Mouse (Mus musculus): ENCODE results near the gene Ncaph.
"Not testable (repeated sequence)": the region's sequence is repeated elsewhere in the genome, so short reads cannot be mapped to it uniquely, and the experiment has no call there.

Gene Ncaph

DNA sequence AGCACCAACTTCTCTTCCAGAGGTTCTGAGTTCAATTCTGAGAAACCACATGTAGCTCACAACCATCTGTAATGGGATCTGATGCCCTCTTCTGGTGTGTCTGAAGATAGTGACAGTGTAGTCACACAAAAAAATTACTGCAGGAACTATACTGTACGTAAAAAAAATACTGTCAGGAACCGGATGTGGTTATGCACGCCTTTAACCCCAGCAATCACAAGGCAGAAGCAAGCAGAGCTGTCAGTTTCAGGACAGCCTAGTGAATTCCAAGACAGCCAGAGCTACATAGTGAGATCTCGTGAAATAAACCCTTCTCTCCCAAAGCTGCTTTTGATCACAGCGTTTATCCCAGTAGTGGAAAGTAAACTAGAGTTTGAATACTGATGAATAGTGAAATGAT is 47.5 kb downstream of the Ncaph start:
- no peak for DNase-seq (ENCODE audit: low spot score)

- DNase-seq (ENCODE audit: low spot score) = no peak
Observed at GRCm38 (mm10) chr2:127080591-127081218, 53.0 kb downstream of the Ncaph start.

- no peak for DNase-seq (ENCODE audit: low spot score)
Observed at GRCm38 (mm10) chr2:127079881-127080590, 53.7 kb downstream of the Ncaph start.

DNA sequence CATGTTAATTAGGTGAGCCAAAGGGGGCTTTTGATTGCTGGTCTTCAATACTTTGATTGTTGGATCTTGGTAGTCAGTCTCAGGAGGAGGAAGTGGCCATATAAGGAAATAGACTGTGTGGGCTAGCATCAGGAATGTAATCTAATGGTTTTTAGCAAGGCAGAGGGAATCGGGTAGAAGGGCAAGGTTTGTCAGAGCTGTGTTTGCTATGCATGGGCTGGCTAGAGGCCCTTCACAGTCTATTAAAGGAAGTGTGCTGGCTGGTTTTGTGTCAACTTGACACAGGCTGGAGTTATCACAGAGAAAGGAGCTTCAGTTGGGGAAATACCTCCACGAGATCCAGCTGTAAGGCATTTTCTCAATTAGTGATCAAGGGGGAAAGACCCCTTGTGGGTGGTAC is 54.7 kb downstream of the Ncaph start:
- DNase-seq (ENCODE audit: low spot score) = not testable (repeated sequence)

DNA sequence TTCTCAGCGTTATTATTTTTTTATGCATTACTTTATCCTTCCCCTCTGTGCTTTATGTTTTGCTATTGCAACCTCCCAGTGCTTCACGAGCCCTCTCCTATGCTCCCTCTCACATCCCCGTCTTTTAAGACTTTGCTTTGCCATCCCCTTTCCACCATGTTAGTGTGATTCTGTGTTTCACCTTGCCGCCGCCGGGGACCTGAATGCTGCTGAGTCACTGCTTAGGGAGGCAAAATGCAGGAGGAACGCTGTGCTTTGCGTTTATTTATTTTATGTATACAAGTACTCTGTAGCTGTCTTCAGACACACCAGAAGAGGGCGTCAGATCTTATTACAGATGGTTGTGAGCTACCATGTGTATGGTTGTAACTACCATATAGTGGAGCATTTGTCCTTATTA is 56.1 kb downstream of the Ncaph start:
- DNase-seq (ENCODE audit: low spot score) = no peak

GRCm38 (mm10) chr2:127074116-127074515 is 59.6 kb downstream of the Ncaph start:
- DNase-seq (ENCODE audit: low spot score) = no peak

DNA sequence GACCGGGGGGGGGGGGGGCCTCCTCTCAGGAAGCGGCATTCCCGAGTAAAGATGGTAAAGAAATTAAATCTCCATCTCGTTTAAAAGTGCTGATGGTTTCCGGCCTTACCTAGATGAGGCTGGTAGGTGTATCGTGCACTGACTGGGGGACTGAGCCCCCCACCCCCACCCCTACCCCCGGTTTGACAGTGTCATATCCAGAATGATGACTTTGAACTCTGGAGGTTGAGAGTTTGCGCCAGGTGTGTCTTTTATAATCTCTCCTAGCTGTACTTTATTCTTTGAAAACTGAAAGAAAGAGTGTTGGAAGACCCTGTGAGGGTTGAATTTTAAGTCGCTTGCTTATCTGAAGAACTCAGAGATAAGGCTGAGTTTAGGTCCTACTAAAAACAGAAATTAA is 62.9 kb downstream of the Ncaph start:
- DNase-seq (ENCODE audit: low spot score) = no peak

DNA sequence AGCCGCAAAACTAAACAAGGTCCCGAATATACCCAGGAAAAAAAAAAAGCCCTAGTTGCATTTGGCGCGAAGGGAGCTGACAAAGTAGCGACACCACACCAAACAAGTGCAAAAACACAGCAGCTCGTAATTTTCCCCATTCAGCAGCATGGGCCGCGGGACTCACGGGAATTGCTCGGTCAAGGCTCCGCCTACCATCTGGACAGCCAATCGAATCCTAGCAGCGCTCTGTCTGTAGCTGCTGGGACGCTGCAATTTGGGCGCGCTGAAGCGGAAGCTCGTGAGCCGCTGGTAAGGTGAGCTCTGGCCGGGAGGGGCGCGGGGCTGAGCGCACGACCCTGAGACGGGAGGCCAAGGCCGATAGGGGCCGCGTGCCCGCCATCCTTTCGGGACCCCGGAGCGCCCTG is 63.3 kb downstream of the Ncaph start, which contains the start of gene Blvra:
Gene Blvra (plus strand): TSS at position 231 of the 407 bp plus-strand sequence.
- peak; percentile 46 for DNase-seq (ENCODE audit: low spot score)

DNA sequence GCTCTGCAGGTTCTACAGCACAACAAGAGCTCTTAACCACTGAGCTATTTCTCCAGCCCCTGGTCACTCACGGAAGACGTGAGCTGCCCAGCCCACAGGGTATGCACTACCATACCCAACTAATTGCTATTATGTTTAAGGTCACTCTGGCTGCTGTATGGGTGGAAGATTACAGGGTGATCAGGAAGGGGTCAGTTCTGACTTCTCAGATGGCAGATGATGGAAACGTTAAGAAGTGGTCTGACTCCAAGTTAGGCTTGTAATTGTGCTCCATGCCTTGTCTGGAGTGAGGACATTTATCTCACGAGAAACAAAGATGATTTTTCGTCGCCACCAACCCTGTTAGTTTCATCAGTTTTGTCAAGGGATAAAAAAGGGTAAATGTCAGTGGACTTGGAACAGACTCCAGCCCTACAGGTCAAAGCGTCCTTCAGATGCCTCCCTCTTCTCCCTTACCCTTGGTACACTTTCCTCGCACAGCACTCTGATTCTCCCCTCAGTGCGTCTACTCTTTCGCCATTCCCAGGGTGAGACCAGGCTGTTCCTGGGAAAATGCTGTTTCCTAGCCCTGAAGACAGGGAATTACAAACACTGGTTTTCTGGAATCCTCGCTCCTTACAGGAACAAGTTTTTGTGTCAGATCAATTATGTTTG is 63.8 kb downstream of the Ncaph start:
- no peak for DNase-seq (ENCODE audit: low spot score)

DNA sequence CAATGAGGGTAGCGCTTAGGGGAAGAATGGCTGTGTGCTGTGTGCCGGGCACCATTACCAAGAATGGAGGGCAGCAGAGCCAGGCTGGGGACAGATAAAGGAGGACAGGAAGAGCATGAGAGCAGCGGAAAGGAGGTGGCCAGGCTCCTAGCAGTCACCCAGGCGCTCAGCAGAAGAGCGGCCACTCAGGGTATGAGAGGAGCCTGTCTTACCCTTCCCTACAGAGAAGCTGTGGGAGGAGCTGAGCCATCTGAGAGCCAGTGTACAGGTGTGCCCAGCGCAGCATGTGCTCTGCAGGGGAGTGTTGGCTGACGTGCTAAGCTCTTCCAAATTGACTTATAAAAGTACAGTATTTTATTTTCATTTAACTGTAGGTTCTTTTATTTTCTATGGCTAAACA is 64.9 kb downstream of the Ncaph start:
- DNase-seq (ENCODE audit: low spot score) = no peak

GRCm38 (mm10) chr2:127061471-127061870 is 72.3 kb downstream of the Ncaph start:
- no peak for DNase-seq (ENCODE audit: low spot score)
